Comparison of ENCODE assay signal across 8 mouse cellular contexts in the genomic region with DNA sequence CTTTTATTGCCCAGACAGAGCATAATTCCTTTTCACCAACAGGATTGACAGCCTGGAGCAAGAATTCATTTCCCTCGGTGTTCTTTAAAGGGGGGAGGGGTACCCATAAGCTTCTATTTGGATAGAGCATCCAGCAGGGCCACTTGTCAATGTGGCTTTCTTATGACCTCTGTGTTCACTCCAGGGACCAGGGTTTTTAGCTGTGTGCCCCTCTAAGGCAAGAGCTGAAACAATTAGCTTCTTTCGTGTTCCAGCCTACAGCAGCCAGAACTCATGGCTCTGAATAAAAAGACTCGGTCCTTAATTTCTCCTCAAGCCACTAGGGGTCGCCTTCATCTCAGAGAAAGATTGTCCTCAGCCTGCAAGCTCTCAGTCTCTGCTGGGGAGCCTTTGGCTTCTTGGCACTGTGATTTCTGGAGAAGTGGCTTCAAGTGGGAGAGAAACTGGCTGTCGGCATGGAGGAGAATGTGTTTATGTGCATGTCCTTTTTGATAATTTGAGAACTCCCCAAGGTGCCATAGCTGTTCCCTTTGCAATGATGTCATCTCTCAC. TPM values are rescaled to one million over a fixed set of nuclear protein-coding genes. Genes with fewer than 3 reads are reported as not detected.
DNase-seq lines count a peak whose midpoint lies in the region; ATAC-seq and TF ChIP-seq lines count a peak whose summit lies in the region.

No protein-coding gene starts in this region.

- H3K27ac ChIP-seq in heart, embryonic 13.5 days (replicated peaks), result peak overlapping the region; percentile 81
- H3K27ac ChIP-seq in kidney, postnatal 0 days, result no peak overlapping the region
- peak overlapping the region; percentile 34; the same call in 1 of the 2 replicates for H3K27ac ChIP-seq in liver, adult 2 months (replicated peaks; ENCODE audit: insufficient read depth, low read depth, low read length)
- H3K27ac ChIP-seq in stomach, embryonic 14.5 days (ENCODE audit: low read length), result no peak overlapping the region; the same call in 1 of the 2 replicates

- no peaks in the 10 kb centered on the region for H3K36me3 ChIP-seq in heart, embryonic 13.5 days
- H3K36me3 ChIP-seq in kidney, postnatal 0 days (ENCODE audit: insufficient read depth, low read length), result no peaks in the 10 kb centered on the region
- no peaks in the 10 kb centered on the region for H3K36me3 ChIP-seq in liver, adult 2 months (ENCODE audit: control insufficient read depth, insufficient read depth, low read length)
- H3K36me3 ChIP-seq in stomach, embryonic 14.5 days (ENCODE audit: control insufficient read depth, insufficient read depth, low read length), result no peaks in the 10 kb centered on the region

- peak overlapping the region; percentile 54 for H3K4me2 ChIP-seq in heart, embryonic 13.5 days
- no peak overlapping the region for H3K4me2 ChIP-seq in kidney, postnatal 0 days (ENCODE audit: low read length)
- no peak overlapping the region for H3K4me2 ChIP-seq in stomach, embryonic 14.5 days (replicated peaks; ENCODE audit: low read depth, low read length)

- TF ChIP-seq POLR2A in brain, embryonic 14.5 days (IDR thresholded peaks at IDR 0.05; ENCODE audit: borderline replicate concordance, extremely low read depth, insufficient read depth, insufficient read length, poor library complexity, severe bottlenecking), result no peak
- TF ChIP-seq POLR2A in liver, adult 2 months (IDR thresholded peaks at IDR 0.05; ENCODE audit: extremely low read depth, insufficient read depth, low read length), result no peak

- peak; percentile 71 for DNase-seq in CD4-positive helper T cell, adult 2 months (ENCODE audit: low read depth, low spot score)
- DNase-seq in brain, embryonic 14.5 days (ENCODE audit: low read depth), result peak; percentile 96
- DNase-seq in fibroblast of lung, adult 2 months (ENCODE audit: low read depth), result peak; percentile 54
- peak; percentile 96 for DNase-seq in kidney, postnatal 0 days (ENCODE audit: low spot score)
- DNase-seq in liver, adult 2 months (ENCODE audit: extremely low read depth, low read depth, low spot score), result peak; percentile 80
- peak; percentile 82 for DNase-seq in naive thymus-derived CD4-positive, alpha-beta T cell, adult 2 months (ENCODE audit: low read depth)

- H3K27me3 ChIP-seq in heart, embryonic 13.5 days (replicated peaks), result peaks cover 10% of the 10 kb centered on the region; the same call in 1 of the 2 replicates
- no peaks in the 10 kb centered on the region for H3K27me3 ChIP-seq in kidney, postnatal 0 days (ENCODE audit: insufficient read depth, low read length)
- H3K27me3 ChIP-seq in liver, adult 2 months (ENCODE audit: control insufficient read depth, insufficient read depth, low read length), result no peaks in the 10 kb centered on the region
- no peaks in the 10 kb centered on the region for H3K27me3 ChIP-seq in stomach, embryonic 14.5 days (ENCODE audit: control insufficient read depth, insufficient read depth, low read length)

- whole genome bisulfite sequencing in heart, embryonic 13.5 days, result 6% methylated on average over 5 of the region's 5 CpGs
- WGBS in kidney, postnatal 0 days, result 5% methylated on average over 5 of the region's 5 CpGs
- 2% methylated on average over 5 of the region's 5 CpGs for WGBS in liver, adult 2 months
- WGBS in stomach, embryonic 14.5 days, result 7% methylated on average over 5 of the region's 5 CpGs

- no peak for ATAC-seq in heart, embryonic 13.5 days (ENCODE audit: extremely low read depth, insufficient number of reproducible peaks, low FRiP score, low TSS enrichment)
- peak; percentile 39; the same call in 1 of the 2 replicates for ATAC-seq in kidney, postnatal 0 days (replicated peaks; ENCODE audit: low FRiP score, low read depth)
- peak; percentile 63; the same call in 1 of the 2 replicates for ATAC-seq in stomach, embryonic 14.5 days (ENCODE audit: insufficient number of reproducible peaks, insufficient read depth, low FRiP score, low read depth)

- H3K79me2 ChIP-seq in liver, adult 2 months (ENCODE audit: control insufficient read depth, insufficient read depth, low read length), result no peaks in the 10 kb centered on the region

- H3K9me3 ChIP-seq in heart, embryonic 13.5 days, result peaks cover 6% of the 10 kb centered on the region
- peaks cover 4% of the 10 kb centered on the region for H3K9me3 ChIP-seq in kidney, postnatal 0 days (replicated peaks; ENCODE audit: low read length)
- peaks cover 6% of the 10 kb centered on the region for H3K9me3 ChIP-seq in stomach, embryonic 14.5 days (ENCODE audit: control insufficient read depth, low read depth, low read length)

- TF ChIP-seq CTCF in brain, embryonic 14.5 days (IDR thresholded peaks at IDR 0.05; ENCODE audit: borderline replicate concordance, extremely low read depth, insufficient read depth, insufficient read length), result peak; percentile 88
- TF ChIP-seq CTCF in kidney, postnatal 0 days (IDR thresholded peaks at IDR 0.05; ENCODE audit: low read depth), result peak; percentile 94
- peak; percentile 59 for TF ChIP-seq CTCF in liver, adult 2 months (IDR thresholded peaks at IDR 0.05; ENCODE audit: low read depth, low read length)

- no peak overlapping the region for H3K9ac ChIP-seq in heart, embryonic 13.5 days
- H3K9ac ChIP-seq in kidney, postnatal 0 days (ENCODE audit: low read depth, low read length), result no peak overlapping the region
- peak overlapping the region; percentile 72 for H3K9ac ChIP-seq in liver, adult 2 months (ENCODE audit: low read depth, low read length)
- no peak overlapping the region for H3K9ac ChIP-seq in stomach, embryonic 14.5 days (replicated peaks; ENCODE audit: low read depth, low read length)

- H3K4me3 ChIP-seq in heart, embryonic 13.5 days, result 0 out of 2 replicates have a peak overlapping the region, but pooled peaks have one; percentile 3
- no peak overlapping the region for H3K4me3 ChIP-seq in kidney, postnatal 0 days (replicated peaks; ENCODE audit: low read depth, low read length)
- no peak overlapping the region for H3K4me3 ChIP-seq in liver, adult 2 months (ENCODE audit: insufficient read depth, low read depth, low read length)
- no peak overlapping the region for H3K4me3 ChIP-seq in stomach, embryonic 14.5 days (ENCODE audit: low read depth, low read length)

- peaks cover 45% of the 10 kb centered on the region for H3K4me1 ChIP-seq in heart, embryonic 13.5 days
- H3K4me1 ChIP-seq in kidney, postnatal 0 days (replicated peaks; ENCODE audit: insufficient read depth, low read length), result peaks cover 13% of the 10 kb centered on the region; the same call in 1 of the 2 replicates
- H3K4me1 ChIP-seq in liver, adult 2 months (ENCODE audit: control insufficient read depth, insufficient read depth, low read length), result peaks cover 6% of the 10 kb centered on the region; the same call in 1 of the 2 replicates
- peaks cover 16% of the 10 kb centered on the region for H3K4me1 ChIP-seq in stomach, embryonic 14.5 days (ENCODE audit: control insufficient read depth, insufficient read depth, low read length)

RNA-seq across cellular contexts. Expression of gene Npr2, which starts 1.6 kb away (rescaled TPM):
- polyA plus RNA-seq in brain, embryonic 14.5 days (2012; rRNA removed), result 61.7 and 65.6 TPM in 2 replicates
- polyA plus RNA-seq in heart, embryonic 13.5 days (2015; fragmentation: Nextera tagmentation; extraction: Ambion mirVana), result 7.2 and 7.7 TPM in 2 replicates
- 7.2 and 8.6 TPM in 2 replicates for polyA plus RNA-seq in kidney, postnatal 0 days (2015; fragmentation: Nextera tagmentation; extraction: Ambion mirVana)
- total RNA-seq in liver, adult 2 months (2014; rRNA removed), result 22.9 and 29.2 TPM in 2 replicates
- polyA plus RNA-seq in liver, adult 2 months (2012; rRNA removed), result 24.1 and 39.1 TPM in 2 replicates
- polyA plus RNA-seq in stomach, embryonic 14.5 days (2014; fragmentation: Nextera tagmentation; extraction: Ambion mirVana), result 13.3 and 17.3 TPM in 2 replicates

RNA-seq across cellular contexts. Expression of gene Spag8, which starts 23.3 kb away (rescaled TPM):
- 7.3 and 9.0 TPM in 2 replicates for polyA plus RNA-seq in brain, embryonic 14.5 days (2012; rRNA removed)
- 0.59 and 0.92 TPM in 2 replicates for polyA plus RNA-seq in heart, embryonic 13.5 days (2015; fragmentation: Nextera tagmentation; extraction: Ambion mirVana)
- polyA plus RNA-seq in kidney, postnatal 0 days (2015; fragmentation: Nextera tagmentation; extraction: Ambion mirVana), result 0.79 and 0.96 TPM in 2 replicates
- total RNA-seq in liver, adult 2 months (2014; rRNA removed), result 0.47 and 0.55 TPM in 2 replicates
- polyA plus RNA-seq in liver, adult 2 months (2012; rRNA removed), result 0.83 and 1.1 TPM in 2 replicates
- polyA plus RNA-seq in stomach, embryonic 14.5 days (2014; fragmentation: Nextera tagmentation; extraction: Ambion mirVana), result 0.70 and 1.7 TPM in 2 replicates

RNA-seq across cellular contexts. Expression of gene Hint2, which starts 26.2 kb away (rescaled TPM):
- polyA plus RNA-seq in brain, embryonic 14.5 days (2012; rRNA removed), result 43.0 and 64.6 TPM in 2 replicates
- polyA plus RNA-seq in heart, embryonic 13.5 days (2015; fragmentation: Nextera tagmentation; extraction: Ambion mirVana), result 131 and 166 TPM in 2 replicates
- 236 and 263 TPM in 2 replicates for polyA plus RNA-seq in kidney, postnatal 0 days (2015; fragmentation: Nextera tagmentation; extraction: Ambion mirVana)
- 202 and 236 TPM in 2 replicates for total RNA-seq in liver, adult 2 months (2014; rRNA removed)
- polyA plus RNA-seq in liver, adult 2 months (2012; rRNA removed), result 215 and 231 TPM in 2 replicates
- 103 and 112 TPM in 2 replicates for polyA plus RNA-seq in stomach, embryonic 14.5 days (2014; fragmentation: Nextera tagmentation; extraction: Ambion mirVana)

RNA-seq across cellular contexts. Expression of gene Tmem8b, which starts 38.7 kb away (rescaled TPM):
- polyA plus RNA-seq in brain, embryonic 14.5 days (2012; rRNA removed), result 27.0 and 42.0 TPM in 2 replicates
- polyA plus RNA-seq in heart, embryonic 13.5 days (2015; fragmentation: Nextera tagmentation; extraction: Ambion mirVana), result 4.0 and 4.8 TPM in 2 replicates
- 2.0 and 2.2 TPM in 2 replicates for polyA plus RNA-seq in kidney, postnatal 0 days (2015; fragmentation: Nextera tagmentation; extraction: Ambion mirVana)
- total RNA-seq in liver, adult 2 months (2014; rRNA removed), result 0.46 and 0.81 TPM in 2 replicates
- polyA plus RNA-seq in liver, adult 2 months (2012; rRNA removed), result 1.8 and 1.9 TPM in 2 replicates
- polyA plus RNA-seq in stomach, embryonic 14.5 days (2014; fragmentation: Nextera tagmentation; extraction: Ambion mirVana), result 4.5 and 5.6 TPM in 2 replicates

RNA-seq across cellular contexts. Expression of gene Fam221b, which starts 38.8 kb away (rescaled TPM):
- 0.23 and 0.34 TPM in 2 replicates for polyA plus RNA-seq in brain, embryonic 14.5 days (2012; rRNA removed)
- polyA plus RNA-seq in heart, embryonic 13.5 days (2015; fragmentation: Nextera tagmentation; extraction: Ambion mirVana), result 2.6 and 2.9 TPM in 2 replicates
- polyA plus RNA-seq in kidney, postnatal 0 days (2015; fragmentation: Nextera tagmentation; extraction: Ambion mirVana), result 2.9 and 3.8 TPM in 2 replicates
- not detected in 2 replicates for total RNA-seq in liver, adult 2 months (2014; rRNA removed)
- polyA plus RNA-seq in liver, adult 2 months (2012; rRNA removed), result 0.02 TPM in 1 of 2 replicates, not detected in the other
- polyA plus RNA-seq in stomach, embryonic 14.5 days (2014; fragmentation: Nextera tagmentation; extraction: Ambion mirVana), result 3.7 and 4.2 TPM in 2 replicates

Comparison
In these comparisons a context has a peak if more than half of its experiments do, and no peak if none do; other contexts are left out.
1. H3K27ac ChIP-seq: peak in heart, embryonic 13.5 days (single experiment) and liver, adult 2 months (single experiment); none in kidney, postnatal 0 days (single experiment) and stomach, embryonic 14.5 days (single experiment).
2. Peak in every context shown above with its lines, with median percentiles within 50 percentile points of each other: DNase-seq and CTCF ChIP-seq.